Mouse (Mus musculus) erythroblast, embryonic 14.5 days (primary cell): ENCODE measurements at regions not wholly inside any gene's neighbourhood (a gene's known extent, or its start where the extent isn't known, plus 50 kb on each side); places are given as distances from the start of the nearest gene placed in this dataset.

Source experiments
- GATA1 ChIP-seq: IDR thresholded peaks from 2 replicates; pipeline ENCODE4 v1.6.1; 2012; ENCODE audit warnings: low read length, inconsistent platforms, mixed read lengths
- TAL1 ChIP-seq: IDR thresholded peaks from 3 replicates; pipeline ENCODE4 v1.6.1; 2012; ENCODE audit warnings: low read length, inconsistent platforms, mixed read lengths

- TF ChIP-seq GATA1 (no peak), TAL1 (no peak)
Observed at GRCm38 (mm10) chr14:24757302-24757701, 270.4 kb downstream of the Rps24 start.
